Mouse (Mus musculus): ENCODE measurements around the gene Hoxa6.
A peak's percentile ranks its signal among the peaks of the same experiment; 100 is the strongest.

Hoxa6 gene

GRCm38 (mm10) chr6:52201269-52201668 is 7.3 kb downstream of the Hoxa6 start:
- DNase-seq (ENCODE audit: low spot score in 2 of 2): no peak

GRCm38 (mm10) chr6:52200751-52201250 is 7.7 kb downstream of the Hoxa6 start:
- no peak for DNase-seq (ENCODE audit: low spot score in 2 of 2)

GRCm38 (mm10) chr6:52200073-52200750 is 8.3 kb downstream of the Hoxa6 start:
- no peak for DNase-seq (ENCODE audit: low spot score in 2 of 2)

GRCm38 (mm10) chr6:52197271-52197670 is 11.3 kb downstream of the Hoxa6 start:
- no peak for DNase-seq (ENCODE audit: low spot score in 2 of 2)

- no peak for DNase-seq (ENCODE audit: low spot score in 2 of 2)
These were observed 11.7 kb downstream of the Hoxa6 start for GRCm38 (mm10) chr6:52196811-52197210.

- no peak for DNase-seq (ENCODE audit: low spot score in 2 of 2)
These were observed 13.8 kb downstream of the Hoxa6 start for GRCm38 (mm10) chr6:52194690-52195089.

GRCm38 (mm10) chr6:52191860-52192550 is 16.5 kb downstream of the Hoxa6 start:
- DNase-seq (ENCODE audit: low spot score in 2 of 2): peak; percentile 73 to 86

GRCm38 (mm10) chr6:52190906-52191810 is 17.4 kb downstream of the Hoxa6 start, which contains the start of gene Hoxa4:
TSS of gene Hoxa4 (minus strand) at chr6:52191753.
- no peak for DNase-seq (ENCODE audit: low spot score in 2 of 2)

- no peak for DNase-seq (ENCODE audit: low spot score in 2 of 2)
These were observed 18.1 kb downstream of the Hoxa6 start for GRCm38 (mm10) chr6:52190410-52190809.

- no peak for DNase-seq (ENCODE audit: low spot score in 2 of 2)
These were observed 18.6 kb downstream of the Hoxa6 start for GRCm38 (mm10) chr6:52189909-52190308.

GRCm38 (mm10) chr6:52189172-52189591 is 19.3 kb downstream of the Hoxa6 start:
- no peak for DNase-seq (ENCODE audit: low spot score in 2 of 2)

GRCm38 (mm10) chr6:52186500-52186899 is 22.0 kb downstream of the Hoxa6 start:
- DNase-seq (ENCODE audit: low spot score in 2 of 2): no peak

- no peak for DNase-seq (ENCODE audit: low spot score in 2 of 2)
These were observed 22.7 kb downstream of the Hoxa6 start for GRCm38 (mm10) chr6:52185834-52186233.

GRCm38 (mm10) chr6:52185222-52185621 is 23.3 kb downstream of the Hoxa6 start:
- no peak for DNase-seq (ENCODE audit: low spot score in 2 of 2)

GRCm38 (mm10) chr6:52184668-52185067 is 23.9 kb downstream of the Hoxa6 start:
- no peak for DNase-seq (ENCODE audit: low spot score in 2 of 2)

GRCm38 (mm10) chr6:52183311-52184080 is 25.0 kb downstream of the Hoxa6 start:
- DNase-seq (ENCODE audit: low spot score in 2 of 2): no peak

- DNase-seq (ENCODE audit: low spot score in 2 of 2): no peak
These were observed 25.7 kb downstream of the Hoxa6 start for GRCm38 (mm10) chr6:52182793-52183192.

GRCm38 (mm10) chr6:52182030-52182429 is 26.5 kb downstream of the Hoxa6 start:
- DNase-seq (ENCODE audit: low spot score in 2 of 2): no peak

GRCm38 (mm10) chr6:52180726-52181125 is 27.8 kb downstream of the Hoxa6 start:
- DNase-seq (ENCODE audit: low spot score in 2 of 2): no peak

GRCm38 (mm10) chr6:52180213-52180710 is 28.3 kb downstream of the Hoxa6 start:
- no peak for DNase-seq (ENCODE audit: low spot score in 2 of 2)

- DNase-seq (ENCODE audit: low spot score in 2 of 2): no peak
These were observed 28.8 kb downstream of the Hoxa6 start for GRCm38 (mm10) chr6:52179690-52180089.

All from thymus, postnatal 10 days (tissue).